Mouse (Mus musculus): ENCODE measurements around the gene Tasp1.
A peak's percentile ranks its signal among the peaks of the same experiment; 100 is the strongest.

GRCm38 (mm10) chr2:139966288-139966687 lies 100.3 kb downstream of the Tasp1 start:
- TF ChIP-seq CTCF (IDR thresholded peaks at IDR 0.05; ENCODE audit: insufficient read depth, low read length) (peak; percentile 22; the same call in 1 of the 2 replicates), POLR2A (IDR thresholded peaks at IDR 0.05; ENCODE audit: borderline replicate concordance, extremely low read depth, low read depth, low read length) (no peak)
